Mouse (Mus musculus): ENCODE data around the gene Pank3.

The Pank3 gene

DNA sequence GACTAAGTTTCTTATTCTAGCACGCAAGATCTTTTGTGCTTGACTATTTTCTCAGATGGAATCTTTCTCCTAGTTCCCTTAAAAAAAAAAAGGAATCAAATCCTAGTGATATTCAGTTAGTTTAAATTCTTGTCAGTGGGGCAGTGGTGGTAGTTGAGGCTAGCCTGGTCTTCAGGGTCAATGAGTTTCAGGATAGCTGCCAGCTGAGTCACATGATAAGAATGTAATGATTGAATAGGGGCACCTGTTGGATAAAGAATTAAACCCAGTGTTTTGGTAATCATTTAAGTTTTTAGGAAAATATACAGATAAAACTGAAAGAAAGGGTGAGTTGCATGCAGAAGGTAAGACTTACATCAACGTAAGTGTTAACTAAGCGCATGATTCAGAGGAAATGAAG is 6.3 kb downstream of the Pank3 start:
- in situ Hi-C loops (cut with MboI, MseI) = loop anchor here in 1 of 2 experiments (25.0 kb wide), 1 partner anchor 1063 kb away; no protein-coding TSS in a partner anchor

DNA sequence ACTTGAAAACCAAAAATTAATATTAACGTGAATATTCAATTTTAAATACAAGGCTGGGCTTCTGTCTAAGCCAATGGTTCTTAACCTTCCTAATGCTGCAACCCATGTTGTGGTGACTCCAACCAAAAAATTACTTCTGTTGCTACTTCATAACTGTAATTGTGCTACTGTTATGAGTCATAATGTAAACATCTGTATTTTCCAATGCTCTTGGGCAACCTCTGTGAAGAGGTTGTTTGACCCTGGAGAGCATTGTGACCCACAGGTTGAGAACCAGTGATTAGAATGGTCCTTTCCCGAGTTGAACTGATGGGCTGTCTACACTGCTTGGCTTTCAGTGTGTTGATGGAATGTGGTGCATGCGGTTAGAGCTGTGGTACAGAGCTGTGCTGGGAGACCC is 7.2 kb downstream of the Pank3 start:
- in situ Hi-C loops (cut with MboI, MseI) = loop anchor here in 1 of 2 experiments (25.0 kb wide), 1 partner anchor 1064 kb away; no protein-coding TSS in a partner anchor

DNA sequence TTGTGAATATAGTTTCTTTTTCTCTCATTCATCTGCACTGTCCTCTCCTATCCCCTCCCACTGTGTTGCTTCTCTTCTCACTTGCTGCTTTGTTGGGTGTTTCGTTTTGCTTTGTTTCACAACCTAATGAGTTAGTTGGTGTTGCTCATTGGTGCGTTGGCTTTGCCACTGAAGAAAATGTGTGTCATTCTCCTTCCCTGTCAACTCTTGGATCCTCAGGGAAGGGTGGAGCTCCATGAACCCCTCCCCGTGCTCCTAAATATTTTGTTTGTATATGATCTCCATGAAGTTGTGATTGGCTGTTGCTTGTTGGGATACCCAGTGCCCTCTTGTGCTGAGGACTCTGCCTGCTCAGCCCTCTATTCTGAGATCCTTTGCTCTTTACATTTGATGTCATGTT is 11.1 kb downstream of the Pank3 start:
- in situ Hi-C loops (cut with MboI, MseI) = loop anchor here in 1 of 2 experiments (25.0 kb wide), 1 partner anchor 1068 kb away; no protein-coding TSS in a partner anchor

DNA sequence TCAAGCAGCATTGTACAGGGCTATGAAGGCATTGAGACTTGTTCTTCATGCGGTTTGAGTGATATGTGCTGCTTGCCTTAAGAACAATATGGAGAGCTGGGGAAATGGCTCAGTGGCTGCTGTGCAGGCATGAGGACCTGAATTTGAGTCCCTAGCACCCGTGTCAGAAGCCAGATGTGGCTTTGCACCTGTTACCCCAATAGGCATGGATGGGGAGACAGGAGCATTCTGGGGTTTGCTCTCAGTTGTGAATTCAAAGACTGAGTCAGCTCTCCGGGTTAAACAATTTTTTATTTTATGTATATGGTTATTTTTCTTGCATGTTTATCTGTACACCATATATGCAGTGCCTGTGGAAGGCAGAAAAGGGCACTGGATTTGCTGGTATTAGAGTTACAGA is 13.2 kb downstream of the Pank3 start:
- in situ Hi-C loops (cut with MboI, MseI) = loop anchor here in 1 of 2 experiments (25.0 kb wide), 1 partner anchor 1070 kb away; no protein-coding TSS in a partner anchor

DNA sequence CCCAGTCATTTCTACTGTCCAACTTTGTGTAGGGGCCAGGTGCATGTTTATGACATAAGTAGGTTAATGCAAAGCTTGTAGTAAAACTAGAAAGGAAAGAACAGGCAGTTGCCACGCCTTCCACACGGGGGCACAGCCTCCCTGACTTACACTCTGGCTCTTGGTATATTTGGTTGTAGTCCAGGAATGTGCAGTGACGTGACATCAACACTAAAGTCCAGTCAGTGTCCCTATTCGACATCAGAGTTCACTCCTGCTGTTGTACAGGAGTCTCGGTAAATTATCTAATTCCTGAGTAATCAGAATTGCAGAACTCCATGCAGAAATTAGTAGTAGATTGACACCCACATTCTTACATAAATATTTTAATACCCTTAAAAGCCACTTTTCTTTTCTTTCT is 13.8 kb downstream of the Pank3 start:
- in situ Hi-C loops (cut with MboI, MseI) = loop anchor here in 1 of 2 experiments (25.0 kb wide), 1 partner anchor 1071 kb away; no protein-coding TSS in a partner anchor

DNA sequence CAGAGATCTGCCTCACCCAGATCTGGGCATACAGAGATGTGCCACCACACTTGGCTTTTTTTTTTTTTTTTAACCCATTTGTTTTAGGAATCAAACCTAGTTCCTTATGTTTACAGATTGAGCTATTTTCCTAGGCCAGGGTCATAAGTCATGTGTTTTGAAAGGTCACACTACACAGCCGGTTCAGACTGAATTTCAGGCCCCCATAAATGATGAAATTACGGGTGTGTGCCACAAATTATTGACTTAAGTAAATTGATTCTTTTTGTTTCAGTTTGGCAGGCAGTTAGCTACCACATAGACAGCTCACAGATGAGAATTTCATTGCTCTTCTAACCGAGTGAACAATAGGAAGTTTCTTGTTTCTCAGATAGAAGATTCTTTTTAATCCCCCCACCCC is 14.7 kb downstream of the Pank3 start:
- in situ Hi-C loops (cut with MboI, MseI) = loop anchor here in 1 of 2 experiments (25.0 kb wide), 1 partner anchor 1072 kb away; no protein-coding TSS in a partner anchor

DNA sequence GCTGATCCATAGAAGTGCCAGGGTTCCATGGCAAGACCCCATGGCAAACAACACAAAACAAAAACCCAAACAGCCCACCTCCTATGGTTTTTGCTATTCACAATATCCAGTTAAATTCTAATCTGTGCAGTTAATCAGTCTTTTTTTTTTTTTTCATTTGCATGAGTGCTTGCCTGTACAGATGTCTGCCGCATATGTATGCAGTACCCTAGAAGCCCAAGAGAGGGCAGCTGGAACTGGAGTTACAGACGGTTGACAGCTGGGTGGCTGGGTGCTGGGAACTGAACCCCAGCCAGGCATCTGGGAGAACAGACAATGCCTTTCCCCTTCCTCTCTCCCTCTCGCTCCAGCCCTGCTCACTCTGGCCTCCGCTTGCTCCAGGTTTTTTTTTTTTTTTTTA is 15.3 kb downstream of the Pank3 start:
- in situ Hi-C loops (cut with MboI, MseI) = loop anchor here in 1 of 2 experiments (25.0 kb wide), 1 partner anchor 1072 kb away; no protein-coding TSS in a partner anchor

DNA sequence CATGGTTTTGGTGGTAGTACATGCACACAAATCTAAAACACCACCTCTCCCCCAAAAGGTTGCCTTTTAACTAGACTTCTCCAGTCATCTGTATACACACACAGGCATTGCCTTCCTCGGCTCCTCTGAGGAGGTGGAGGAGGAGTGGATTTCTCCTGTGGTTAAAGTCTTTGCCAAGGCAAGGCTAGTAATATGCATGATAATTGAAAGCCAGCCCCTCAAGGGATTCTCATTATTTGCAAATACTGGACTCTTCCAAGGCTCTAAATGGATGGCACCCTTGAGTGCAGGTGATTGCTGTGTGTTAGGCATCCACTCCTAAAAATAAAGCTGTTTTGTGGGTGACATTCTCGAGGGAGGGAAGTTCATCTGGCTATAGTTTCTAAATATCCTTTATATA is 19.2 kb downstream of the Pank3 start:
- in situ Hi-C loops (cut with MboI, MseI) = loop anchor here in 1 of 2 experiments (25.0 kb wide), 1 partner anchor 1076 kb away; no protein-coding TSS in a partner anchor

DNA sequence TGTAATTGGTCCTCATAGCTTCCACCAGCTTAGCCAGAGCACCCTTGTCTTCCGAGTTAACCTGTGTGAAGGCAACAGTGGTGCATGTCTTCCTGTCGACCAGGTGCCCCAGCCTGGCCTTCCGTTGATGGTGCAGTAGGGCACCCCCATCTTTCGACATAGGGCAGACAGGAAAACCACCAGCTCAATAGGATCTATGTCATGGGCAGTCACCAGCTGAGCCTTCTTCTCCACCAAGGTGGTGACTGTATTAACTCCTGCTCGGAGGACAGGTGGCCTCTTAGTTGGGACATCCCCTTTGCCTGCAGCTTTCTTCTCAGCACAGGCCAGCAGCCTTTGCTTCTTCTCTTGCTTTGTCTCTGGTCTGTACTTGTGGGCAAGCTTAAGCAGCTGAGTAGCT is 23.5 kb downstream of the Pank3 start:
- in situ Hi-C loops (cut with MboI, MseI) = loop anchor here in 1 of 2 experiments (25.0 kb wide), 1 partner anchor 1080 kb away; no protein-coding TSS in a partner anchor

DNA sequence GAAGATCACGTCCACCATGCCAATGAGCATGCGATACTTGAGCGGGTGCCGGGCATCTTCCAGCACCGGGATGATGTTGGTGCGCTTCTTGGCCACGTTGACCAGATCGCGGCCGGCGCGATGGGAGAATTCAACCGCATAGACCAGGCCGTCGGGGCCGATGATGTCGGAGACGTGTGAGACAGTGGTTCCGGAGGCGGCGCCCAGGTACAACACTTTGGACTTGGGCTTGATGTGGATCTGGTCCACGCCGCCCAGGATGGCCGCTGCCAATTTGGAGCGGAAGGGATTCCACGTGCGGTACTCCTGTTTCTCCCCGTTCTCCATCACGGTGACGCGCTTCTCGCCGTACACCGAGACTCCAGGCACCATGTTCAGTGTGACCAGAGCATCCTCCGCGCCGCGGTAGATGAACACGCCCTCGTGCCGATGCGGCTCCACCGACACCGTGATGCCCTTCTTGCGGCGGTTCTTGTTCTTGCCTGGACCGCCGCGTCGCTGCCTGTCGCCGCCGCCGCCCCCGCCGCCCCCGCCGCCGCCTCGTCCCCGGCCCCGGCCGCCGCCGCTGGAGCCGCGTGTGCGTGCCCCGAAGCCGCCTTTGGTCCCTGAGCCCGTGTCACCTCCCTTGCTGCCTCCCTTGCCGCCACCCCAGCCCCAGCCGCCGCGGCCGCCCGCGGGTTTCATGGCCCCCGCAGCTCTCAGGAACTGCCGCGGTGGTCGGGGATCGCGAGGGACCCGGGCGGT is 28.6 kb downstream of the Pank3 start:
- in situ Hi-C loops (cut with MboI, MseI) = loop anchor here in 1 of 2 experiments (5.0 to 25.0 kb wide), 2 partner anchors 34 to 1086 kb away; partner anchors contain the start of gene Rars

DNA sequence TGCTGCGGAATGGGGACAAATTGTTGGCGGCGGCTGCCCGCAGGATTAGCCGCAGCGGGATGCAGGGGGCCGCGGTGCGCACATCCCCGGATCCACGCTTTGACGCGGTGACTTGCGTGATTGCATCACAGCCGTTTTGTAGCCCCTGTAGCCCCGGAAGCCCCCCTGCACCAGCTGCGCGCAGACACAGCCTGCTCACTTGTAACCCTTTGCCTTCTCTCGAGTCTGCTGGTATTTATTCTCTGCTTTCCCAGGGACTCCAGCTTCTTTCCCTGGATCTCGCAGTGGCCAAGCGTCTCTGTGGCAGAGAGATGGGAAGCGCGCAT is 29.2 kb downstream of the Pank3 start:
- in situ Hi-C loops (cut with MboI, MseI) = loop anchor here in 1 of 2 experiments (5.0 to 25.0 kb wide), 2 partner anchors 34 to 1086 kb away; partner anchors contain the start of gene Rars

DNA sequence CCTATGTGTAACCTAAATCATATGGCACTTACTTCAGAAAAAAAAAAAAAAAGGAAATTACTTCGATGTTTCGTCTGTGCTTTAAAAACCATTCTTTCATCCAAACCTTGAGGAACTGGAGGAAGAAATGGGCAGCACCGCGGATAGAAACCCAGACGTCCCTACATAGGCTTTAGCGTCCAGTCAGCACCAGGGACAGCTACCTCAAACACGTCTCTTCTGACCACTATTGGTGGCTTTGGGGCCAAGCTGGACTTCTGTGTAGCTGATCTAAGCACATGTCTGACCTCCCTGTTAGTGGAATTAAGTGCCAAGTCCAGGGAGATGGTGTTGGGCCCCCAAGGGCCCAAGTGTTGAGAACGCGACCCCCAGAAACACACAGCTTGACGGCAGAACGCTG is 29.6 kb downstream of the Pank3 start, which contains the start of gene Fbll1:
TSS of gene Fbll1 (minus strand) at position 11 of the 400 bp plus-strand sequence.
- in situ Hi-C loops (cut with MboI, MseI) = loop anchor here in 1 of 2 experiments (5.0 to 25.0 kb wide), 2 partner anchors 33 to 1087 kb away; partner anchors contain the start of gene Rars

DNA sequence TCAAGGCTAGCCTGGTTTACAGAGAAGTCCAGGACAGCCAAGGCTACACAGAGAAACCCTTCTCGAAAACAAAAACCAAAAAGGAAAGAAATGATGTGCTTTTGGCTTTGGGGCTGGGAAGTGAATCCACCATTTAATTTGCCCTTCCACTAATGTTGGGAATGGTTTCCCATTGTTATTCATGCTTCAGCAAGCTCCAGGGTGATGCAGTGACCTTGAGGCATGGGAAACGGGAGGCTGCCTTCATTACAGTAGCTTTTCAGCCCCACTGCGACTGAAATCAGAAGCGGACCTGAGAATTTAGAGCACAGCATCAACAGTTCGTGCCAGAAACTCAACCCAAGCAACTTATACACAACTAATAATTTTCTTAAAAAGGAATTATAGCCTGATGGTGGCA is 32.0 kb downstream of the Pank3 start:
- in situ Hi-C loops (cut with MboI, MseI) = no loop called here

DNA sequence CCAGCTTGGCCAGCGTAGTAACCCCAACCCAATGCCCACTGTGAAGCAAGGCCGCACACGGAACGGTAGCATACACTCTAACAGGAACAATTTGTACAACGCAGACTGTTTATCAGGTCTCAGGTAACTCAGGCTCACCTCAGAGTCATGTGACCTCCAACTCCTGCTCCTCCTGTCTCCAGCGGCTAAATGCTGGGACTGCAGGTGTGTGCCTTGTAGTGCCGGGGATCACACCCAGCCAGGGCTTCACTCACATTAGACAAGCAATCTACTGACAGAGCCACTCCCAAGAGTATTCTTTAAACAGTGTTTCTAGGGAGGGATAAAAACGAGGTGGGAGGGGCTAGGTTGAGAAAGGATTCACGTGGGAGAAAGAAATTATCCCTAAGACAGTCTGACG is 42.2 kb downstream of the Pank3 start:
- in situ Hi-C loops (cut with MboI, MseI) = no loop called here

DNA sequence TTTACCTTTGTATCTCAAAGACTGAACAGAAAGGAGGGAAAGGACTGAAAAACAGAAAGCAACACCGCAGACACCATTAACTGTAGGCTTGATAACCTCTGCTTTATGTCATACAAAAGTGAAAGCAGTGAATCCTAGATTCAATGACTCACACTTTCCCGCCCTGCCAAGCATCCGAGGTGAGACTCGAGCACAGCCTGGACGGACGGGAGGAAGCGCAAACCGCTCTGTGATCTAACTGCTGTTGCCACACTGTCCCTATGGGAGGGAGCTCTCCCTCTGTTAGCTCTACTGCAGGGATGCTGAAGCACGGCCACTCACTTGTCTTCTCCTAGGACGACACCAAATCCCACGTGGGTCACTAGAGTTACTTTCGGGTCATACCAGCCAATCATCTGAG is 47.0 kb downstream of the Pank3 start:
- in situ Hi-C loops (cut with MboI, MseI) = no loop called here

DNA sequence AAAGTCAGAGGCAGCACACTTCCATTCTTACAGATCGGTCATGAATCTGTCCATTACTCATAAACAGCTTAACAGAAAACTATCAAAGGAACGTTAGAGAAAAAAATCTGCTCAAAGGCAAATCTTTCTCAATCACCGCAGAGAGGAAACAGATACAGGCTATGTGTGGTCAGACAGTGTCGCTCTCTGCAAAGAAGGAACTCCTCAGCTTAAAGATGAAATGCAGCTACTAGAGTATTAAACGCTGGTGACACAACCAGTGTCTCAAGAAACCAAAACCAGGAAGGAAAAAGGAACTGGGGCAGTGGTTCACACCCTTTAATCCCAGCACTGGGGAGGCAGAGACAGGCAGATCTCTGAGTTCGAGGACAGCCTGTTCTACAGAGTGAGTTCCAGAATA is 58.4 kb downstream of the Pank3 start:
- in situ Hi-C loops (cut with MboI, MseI) = loop anchor here in 1 of 2 experiments (25.0 kb wide), 1 partner anchor 990 kb away; the partner anchor contains the start of gene Spdl1

DNA sequence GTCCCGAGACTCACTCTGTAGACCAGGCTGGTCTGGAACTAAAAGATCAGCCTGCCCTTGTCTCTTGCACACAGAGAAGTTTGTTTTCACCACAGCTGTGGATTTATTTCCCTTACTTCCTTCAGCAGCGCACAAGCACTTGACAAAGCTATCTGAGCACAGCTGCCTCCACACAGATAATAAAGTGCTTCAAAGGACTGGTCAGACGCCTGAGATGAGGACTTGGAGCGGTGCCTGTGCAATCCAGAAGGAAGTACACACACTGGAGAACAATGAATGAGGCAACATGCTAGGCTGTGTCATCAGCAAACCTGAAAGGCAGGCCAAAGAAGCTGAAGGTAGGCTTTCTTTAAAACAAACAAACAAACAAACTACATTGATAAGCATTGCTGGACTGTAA is 62.9 kb downstream of the Pank3 start:
- in situ Hi-C loops (cut with MboI, MseI) = loop anchor here (5.0 to 25.0 kb wide), 5 partner anchors 35 to 1297 kb away; partner anchors contain the start of genes Pank3 (in 2 of the 2), Spdl1 (in 2 of the 2) and Fbll1 (in 1 of the 2)

DNA sequence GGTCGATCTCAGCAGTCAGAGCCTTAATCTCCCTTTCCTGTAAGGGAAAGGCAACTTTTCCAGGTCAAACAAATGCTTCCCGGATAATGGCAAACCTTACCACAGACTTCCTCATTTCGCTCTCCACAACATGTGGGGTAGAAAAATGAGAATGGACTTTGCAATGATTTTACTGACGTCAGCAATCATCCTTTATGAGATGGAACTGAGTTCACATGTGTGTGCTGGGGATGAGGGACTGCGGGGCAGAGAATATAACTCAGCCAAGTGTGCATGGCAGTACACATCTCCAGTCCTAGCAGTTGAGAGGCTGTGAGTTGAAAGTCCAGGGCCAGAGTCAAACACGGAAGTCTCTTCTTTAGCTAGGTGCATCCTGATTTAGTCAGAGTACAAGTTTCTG is 64.0 kb downstream of the Pank3 start:
- in situ Hi-C loops (cut with MboI, MseI) = loop anchor here (5.0 to 25.0 kb wide), 5 partner anchors 36 to 1298 kb away; partner anchors contain the start of genes Pank3 (in 2 of the 2), Spdl1 (in 2 of the 2) and Fbll1 (in 1 of the 2)

DNA sequence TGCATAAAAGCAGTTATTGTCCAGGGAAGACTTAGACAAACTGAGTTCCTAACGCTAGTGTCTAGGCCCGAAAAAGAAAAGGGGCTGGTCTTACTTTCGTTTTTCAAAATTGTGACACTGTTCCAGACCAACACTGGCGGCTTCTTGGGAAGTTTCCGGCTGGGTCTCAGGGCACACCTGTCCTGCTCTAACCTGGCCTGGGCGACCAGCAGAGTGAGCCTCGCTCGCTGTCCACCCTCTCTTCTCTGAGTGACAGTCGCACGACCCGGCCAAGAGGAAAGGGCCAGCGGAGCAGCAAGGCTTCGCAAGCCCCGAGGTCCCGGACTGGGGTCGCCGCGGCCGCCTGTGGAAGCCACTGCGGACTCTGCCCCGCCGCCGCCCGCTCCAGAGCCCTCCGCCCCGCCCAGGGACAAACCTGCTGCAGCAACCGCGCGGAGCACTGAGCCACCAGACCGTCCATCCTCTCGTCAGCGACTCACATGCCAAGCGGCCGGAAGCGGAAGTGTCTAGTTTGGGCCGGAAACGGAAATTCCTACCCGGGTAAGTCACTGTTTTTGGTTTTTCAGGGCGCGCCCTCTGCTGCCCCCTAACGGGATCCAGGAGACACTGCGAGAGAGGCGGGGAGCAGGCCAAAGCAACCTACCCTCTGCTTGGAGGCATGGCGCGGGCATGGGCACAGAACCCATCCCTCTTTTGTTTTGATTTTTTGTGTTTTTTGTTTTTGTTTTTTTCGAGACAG is 64.9 kb downstream of the Pank3 start, which contains the start of gene Rars:
TSS of gene Rars (minus strand) at position 485 of the 739 bp plus-strand sequence.
- in situ Hi-C loops (cut with MboI, MseI) = loop anchor here (5.0 to 25.0 kb wide), 5 partner anchors 37 to 1299 kb away; partner anchors contain the start of genes Pank3 (in 2 of the 2), Spdl1 (in 2 of the 2) and Fbll1 (in 1 of the 2)

DNA sequence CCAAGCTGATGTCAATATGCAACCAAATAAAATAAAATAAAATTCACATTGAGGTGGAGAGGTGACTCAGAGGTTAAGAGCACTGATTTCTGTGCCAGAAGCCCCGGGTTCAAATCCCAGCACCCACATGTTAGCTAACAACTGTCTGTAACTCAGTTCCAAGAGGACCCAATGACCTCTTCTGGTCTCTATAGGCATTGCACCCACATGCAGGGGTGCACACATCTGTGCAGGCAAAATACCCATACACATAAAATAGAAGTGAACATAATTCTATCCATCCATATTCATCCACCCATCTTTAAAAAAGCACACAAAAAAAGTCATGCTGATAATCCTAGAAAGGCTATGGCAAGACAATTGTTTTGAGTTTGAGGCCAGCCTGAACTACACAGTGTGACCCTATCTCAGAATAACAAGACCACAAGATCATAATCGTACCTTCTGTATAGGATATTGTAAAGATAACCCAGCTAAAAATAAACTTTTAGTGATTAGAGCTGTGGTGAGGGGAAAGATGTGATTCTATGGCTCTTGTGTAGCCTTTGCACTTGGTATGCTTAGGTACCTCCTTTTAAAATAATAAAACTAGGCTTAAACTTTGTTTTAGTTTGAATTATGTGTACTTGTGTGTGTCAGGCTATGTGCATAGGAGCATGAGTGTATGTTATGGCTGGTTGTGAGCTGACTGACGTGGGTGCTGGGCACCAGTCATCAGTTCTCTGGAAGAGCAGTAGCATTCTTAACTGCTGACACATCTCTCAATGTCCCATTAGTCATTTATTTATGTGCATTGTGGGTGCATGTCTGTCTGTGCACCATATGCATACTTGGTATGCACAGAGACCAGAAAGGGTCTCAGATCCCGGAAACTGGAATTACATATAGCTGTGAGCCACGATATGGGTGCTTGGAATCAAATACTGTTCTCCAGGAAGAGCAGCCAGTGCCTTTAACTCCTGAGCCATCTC is 68.2 kb downstream of the Pank3 start:
- in situ Hi-C loops (cut with MboI, MseI) = loop anchor here (10.0 to 25.0 kb wide), 3 partner anchors 1000 to 1303 kb away; partner anchors contain the start of gene Spdl1 (in 2 of the 2)
